Mouse (Mus musculus): Measurements from ENCODE around the gene Gdpd4.

Gene Gdpd4

DNA sequence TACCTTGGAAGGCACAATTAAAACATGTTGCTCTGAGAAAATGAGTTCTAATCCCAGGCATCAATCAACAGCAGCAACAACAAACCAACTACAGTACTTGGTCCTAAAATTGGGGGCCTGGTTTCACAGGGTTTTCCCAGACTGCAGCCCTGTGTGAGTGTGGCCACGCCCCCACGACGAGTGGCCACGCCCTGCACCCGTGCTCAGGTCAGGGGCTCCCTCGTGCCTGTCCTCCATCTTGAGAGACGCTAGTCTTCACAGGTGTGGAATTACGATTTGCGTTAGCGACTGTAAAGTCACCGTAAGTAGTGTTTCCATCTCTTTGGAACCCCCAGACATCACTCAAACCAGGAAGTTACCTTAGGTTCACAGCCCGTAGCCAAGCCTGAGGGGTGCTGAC, at the start of gene Gdpd4:
Gdpd4 (plus strand) TSS at position 214 of the 400 bp plus-strand sequence.
- no peak for DNase-seq (ENCODE audit: extremely low spot score, low read depth, low spot score)

DNA sequence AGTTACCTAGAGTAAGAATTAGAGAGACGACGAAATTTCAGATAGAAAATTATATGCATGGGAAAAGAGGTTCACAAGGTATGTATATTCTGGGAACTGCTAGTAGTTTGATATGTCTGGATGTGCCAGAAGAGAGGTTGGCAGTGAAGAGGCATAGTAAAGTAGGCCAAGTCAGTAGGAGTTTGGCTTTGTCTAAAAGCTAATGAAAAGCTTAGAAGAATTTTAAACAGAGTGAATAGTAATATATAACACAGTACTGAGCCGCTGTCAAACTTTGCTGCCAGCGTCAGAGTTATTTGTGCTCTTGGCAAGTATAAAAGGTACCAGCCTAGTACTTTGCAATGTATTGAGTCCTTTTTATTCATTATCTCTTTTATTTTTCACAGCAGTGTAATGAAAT, 47.4 kb upstream of the Gdpd4 start:
- DNase-seq (ENCODE audit: extremely low spot score, low read depth, low spot score), result no peak

DNA sequence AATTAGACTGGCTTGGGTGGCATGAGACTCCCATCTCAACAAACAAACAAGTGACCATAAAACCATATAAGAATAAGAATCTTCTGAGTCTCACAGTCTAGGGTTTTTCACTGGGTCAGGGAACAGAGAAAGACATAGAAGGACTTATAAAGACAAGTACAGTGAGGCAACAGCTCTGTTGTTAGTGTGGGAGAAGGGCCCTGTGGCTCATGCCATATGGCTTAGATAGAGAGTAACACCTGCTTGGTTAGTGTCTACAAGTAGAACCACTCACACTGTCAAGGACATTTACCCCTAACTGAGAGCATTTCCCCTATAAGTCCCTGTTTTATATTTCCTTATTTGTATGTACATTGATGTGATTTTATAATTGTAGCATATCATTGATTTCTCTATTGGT, 46.4 kb upstream of the Gdpd4 start:
- no peak for DNase-seq (ENCODE audit: extremely low spot score, low read depth, low spot score)

DNA sequence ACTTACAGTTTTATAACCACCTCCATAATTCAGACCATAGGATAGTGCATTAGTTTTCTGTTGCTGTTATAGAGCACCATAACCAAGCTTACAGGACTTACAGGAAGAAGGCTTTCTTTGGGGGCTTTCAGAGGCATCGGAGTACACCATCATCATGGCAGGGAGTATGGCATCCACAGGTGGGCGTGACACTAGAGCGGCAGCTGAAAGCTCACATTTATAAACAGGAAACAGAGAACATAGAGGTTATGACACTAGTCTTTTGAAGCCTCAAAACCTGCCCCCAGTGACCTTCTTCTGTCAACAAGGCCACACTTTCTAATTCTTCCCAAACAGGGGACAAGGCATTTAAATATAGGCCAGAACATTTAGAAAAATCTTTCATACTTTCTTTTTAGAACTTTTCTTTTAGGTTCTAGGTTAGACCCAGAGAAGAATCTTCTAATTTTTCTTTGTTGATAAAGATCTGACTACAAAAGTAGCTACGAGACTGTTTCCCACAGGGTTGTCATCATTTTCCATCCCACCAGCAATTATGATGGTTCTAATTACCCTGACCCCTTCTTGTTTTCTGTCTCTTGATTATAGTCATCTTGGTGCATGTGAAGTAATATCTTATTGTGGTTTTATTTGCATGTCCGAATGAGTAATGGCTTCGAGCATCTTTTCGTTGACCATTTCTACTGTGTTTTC, 41.8 kb upstream of the Gdpd4 start:
- DNase-seq (ENCODE audit: extremely low spot score, low read depth, low spot score), result no peak

DNA sequence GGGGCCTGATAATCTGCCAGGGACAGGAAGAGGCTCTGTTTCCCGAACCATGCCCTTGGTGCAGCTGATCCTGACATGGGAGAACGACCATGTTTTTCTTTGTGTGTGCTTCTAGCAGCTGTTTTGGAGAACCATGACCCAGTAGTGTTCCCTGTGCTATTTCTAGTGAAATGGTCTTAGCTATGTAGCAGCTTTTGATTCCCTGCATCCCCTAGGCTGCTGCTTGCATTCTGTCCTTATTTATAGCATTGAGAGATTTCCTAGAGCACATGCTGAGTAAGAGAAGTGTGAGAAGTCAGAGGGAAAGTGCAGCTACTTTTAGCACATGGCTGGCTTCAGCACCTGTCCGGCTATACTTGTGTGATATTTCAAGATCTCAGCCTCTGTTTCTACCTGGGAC, 8.1 kb upstream of the Gdpd4 start:
- DNase-seq (ENCODE audit: extremely low spot score, low read depth, low spot score), result no peak

DNA sequence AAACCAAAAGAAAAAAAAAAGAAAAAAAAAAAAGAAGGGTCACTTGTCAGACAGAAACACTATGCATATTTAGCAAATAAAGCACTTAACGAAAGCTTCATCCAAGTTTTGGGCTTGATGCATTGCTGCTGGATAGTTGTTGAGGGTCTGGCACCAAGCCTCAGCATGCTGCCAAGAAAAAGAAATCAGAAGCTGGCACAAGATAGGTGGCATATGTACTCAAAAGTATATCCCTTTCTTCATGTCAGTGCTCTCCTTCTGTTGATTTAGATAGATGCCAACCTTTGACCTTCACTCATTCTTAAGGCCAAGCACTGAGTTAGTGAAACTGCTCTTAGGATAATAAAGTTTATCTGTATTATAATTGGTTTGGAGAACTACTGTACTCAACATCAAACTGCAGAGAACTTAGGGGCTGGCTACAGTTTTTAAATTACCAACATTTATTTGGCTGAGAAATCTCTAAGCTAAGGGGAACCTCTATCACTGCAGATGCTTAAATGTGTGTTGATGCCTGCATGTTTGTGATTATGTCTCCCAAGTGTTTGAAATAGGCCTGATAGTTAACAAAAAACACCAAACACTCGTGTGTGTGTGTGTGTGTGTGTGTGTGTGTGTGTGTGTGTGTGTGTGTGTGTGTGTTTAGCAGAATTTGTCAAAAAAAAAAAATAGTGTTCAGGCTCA, 4.8 kb upstream of the Gdpd4 start:
- no peak for DNase-seq (ENCODE audit: extremely low spot score, low read depth, low spot score)

DNA sequence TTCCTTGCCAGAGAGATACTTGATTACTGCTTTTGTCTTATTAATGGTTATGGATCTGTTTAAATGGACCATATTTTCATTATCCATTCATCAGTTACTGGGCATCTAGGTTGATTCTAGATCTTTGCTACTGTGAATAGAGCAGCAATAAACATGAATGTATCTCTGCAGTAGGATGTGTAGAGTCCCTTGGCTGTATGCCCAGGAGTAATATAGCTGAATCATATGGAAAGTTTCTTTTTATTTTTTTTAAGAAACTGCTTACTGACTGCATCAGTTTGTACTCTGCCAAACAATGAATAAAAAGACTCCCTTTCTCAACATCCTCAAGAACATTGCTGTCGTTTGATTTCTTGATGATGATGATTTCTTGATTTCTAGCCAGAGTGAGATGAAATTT, 6.1 kb downstream of the Gdpd4 start:
- DNase-seq (ENCODE audit: extremely low spot score, low read depth, low spot score), result no peak

DNA sequence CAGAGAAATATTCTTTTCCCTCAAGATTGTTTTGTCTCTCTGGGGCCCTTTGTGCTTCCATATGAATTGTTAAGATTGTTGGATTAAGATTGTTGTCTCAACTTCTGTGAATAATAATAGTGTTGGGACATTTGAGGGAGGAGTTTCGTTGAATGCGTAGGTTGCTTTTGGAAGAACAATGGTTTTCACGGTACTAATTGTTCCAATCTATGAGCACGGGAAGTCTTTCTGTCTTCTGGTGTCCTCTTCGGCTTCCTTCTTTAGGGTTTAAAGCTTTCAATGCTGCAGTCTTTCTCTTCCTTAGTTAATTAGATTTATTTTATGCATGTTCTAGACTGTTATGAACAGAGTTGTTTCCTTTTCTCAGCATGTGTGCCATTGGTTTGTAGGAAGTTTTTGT, 7.2 kb downstream of the Gdpd4 start:
- no peak for DNase-seq (ENCODE audit: extremely low spot score, low read depth, low spot score)

DNA sequence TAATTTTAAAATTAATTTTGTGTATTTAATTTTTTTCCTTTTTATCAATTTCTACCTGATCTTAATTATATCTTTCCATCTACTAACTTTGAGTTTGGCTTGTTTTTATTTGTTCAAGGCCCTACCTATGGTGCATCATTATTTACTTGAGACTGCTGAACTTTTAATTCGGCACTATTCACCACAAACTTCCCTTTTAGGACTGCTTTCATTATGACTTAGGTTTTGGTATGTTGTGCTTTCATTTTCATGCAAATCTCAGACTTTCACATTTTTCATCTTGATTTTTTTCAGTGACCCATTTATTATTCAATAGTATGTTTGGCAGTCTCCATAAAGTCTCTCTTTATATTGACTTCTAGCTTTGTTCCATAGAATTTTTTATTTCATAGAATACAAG, 24.7 kb downstream of the Gdpd4 start:
- DNase-seq (ENCODE audit: extremely low spot score, low read depth, low spot score), result no peak

DNA sequence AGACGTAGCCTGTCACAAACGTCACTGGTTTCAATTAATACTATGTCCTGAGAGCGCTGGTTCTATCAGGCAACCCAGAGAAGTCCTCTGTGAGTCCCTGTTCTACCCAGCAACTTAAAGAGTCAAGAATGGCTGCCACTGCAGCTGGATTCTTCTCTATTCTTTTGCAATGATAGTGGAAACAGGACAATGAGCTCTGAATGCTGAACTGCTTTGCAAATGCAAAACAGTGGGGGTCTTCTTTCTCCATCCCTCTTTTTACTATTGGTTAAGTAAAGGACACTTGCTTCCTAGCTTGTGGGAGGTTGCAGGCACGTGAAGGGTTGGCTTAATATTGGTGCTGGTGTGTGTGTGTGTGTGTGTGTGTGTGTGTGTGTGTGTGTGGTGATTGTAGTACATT, 52.7 kb downstream of the Gdpd4 start:
- no peak for DNase-seq (ENCODE audit: extremely low spot score, low read depth, low spot score)

DNA sequence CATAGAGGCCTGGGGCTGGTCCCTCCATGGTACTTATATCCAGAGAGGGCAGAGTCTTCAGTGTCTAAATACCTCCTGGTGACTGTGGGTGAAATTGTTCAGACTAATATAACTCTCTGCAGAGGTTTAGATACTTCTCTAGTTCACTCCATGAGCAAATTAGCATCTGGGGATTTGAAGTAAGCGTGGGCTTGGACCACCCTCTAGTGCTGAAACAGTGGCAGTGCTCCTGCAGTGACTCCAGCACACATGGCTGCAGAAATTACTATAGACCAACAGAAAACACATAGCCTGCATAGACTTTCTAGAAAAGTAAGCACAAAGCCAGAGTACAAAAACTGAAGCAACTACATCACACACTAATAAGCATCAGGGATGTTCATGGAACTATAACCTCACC, 57.7 kb downstream of the Gdpd4 start:
- DNase-seq (ENCODE audit: extremely low spot score, low read depth, low spot score), result peak; percentile 6

DNA sequence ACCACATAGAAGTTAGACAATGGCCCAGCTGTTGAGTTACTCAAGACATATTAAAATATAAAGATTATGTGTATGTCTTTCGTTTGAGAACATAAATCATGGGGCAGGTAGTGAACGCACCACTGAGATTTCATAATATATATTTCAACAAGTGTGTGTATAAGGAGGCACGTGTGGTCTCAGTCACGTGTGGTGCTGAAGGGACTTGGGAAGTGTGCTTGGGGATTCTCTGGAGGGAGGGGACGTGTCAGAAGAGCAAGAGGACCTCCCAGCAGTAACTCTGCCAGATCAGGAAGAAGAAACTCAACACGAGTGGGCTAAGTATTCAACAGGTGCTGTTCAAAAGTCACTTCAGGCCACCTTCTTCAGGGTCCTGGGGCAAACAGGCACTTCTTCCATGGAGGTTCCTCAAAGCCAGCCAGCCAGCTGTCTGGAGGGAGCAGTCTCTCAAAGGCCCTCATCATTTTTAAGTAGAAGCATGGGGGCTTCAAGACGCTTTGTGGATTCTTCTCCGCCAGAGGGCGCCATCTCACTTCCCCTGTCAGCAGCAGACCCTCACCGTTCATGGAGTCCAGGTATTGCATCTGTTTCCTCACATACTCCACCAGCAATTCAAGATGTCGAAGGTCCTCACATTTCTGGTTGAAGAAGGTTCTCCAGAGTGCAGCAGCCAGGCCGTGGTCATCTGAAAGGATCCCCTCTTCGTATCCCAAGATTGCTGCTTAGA, 64.5 kb downstream of the Gdpd4 start:
- peak; percentile 5 for DNase-seq (ENCODE audit: extremely low spot score, low read depth, low spot score)

DNA sequence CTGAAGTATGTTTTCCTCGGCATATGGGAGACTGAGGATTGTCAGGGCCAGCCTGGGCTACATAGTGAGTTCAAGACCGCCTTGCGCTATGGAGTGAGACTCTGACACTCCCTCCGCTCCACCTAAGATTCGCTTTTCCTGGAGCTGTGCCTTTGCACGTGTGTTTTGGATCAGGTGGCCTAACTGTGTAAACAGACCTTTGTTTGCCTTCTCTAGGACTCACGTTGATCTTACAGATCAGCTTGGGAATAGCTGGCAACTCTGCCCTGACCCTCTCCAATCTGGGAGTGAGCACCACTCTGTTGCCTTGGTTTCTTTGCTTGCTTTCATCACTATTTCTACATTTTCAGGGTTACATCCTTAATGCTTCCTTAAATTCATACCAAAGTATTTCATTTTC, 82.9 kb downstream of the Gdpd4 start:
- DNase-seq (ENCODE audit: extremely low spot score, low read depth, low spot score), result no peak

DNA sequence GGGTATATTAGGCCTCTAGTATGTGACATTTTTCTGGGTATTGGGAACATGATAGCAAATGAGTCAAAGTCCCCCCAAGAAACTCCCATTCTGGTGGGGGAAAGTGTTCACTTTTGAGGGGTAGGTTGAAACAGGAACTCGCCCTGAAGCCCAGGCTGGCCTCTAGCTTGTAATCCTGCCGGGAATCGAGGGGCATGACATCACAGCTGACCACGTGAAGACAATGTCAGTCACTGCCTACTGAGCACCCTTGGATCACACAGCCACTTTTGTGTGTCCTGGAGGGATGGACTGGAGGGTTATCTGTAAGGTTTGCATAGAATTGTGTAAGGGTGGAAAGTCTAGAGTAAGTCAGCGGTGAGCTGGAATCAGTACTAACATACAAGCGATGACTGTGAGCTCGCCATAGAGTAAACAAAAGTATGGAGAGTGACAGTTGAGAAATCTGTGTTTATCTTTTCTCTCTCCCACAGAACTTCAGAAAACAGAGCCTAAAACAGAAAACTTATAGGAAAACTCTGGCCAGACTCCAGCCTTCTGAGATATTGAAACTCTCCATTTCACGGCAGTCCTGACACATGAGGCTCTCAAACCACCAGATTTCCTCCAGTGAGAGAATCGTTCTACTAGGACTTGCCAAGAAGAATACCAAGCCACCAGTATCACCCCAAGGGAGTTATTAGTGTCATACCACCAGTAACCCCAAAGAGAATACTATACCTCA, 128.5 kb downstream of the Gdpd4 start:
- no peak for DNase-seq (ENCODE audit: extremely low spot score, low read depth, low spot score)

DNA sequence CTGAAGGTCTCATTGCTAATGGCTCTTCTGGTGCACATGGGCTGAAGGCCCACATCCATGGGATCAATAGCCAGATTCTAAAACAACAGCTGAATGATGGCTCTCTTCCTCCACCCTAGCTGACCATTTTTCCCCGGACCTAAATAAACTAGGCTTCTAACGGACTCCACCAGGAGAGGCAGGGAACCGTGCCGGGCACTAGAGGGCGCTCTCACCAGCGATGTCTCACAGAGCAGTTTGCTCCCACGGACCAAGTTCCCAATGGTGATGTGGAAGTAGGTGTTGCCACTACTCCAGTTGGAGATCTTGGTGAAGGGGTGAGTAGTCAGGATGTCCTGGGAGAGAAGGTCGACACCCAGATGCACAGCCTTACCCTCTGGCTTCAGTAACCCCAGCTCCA, 132.2 kb downstream of the Gdpd4 start:
- no peak for DNase-seq (ENCODE audit: extremely low spot score, low read depth, low spot score)

DNA sequence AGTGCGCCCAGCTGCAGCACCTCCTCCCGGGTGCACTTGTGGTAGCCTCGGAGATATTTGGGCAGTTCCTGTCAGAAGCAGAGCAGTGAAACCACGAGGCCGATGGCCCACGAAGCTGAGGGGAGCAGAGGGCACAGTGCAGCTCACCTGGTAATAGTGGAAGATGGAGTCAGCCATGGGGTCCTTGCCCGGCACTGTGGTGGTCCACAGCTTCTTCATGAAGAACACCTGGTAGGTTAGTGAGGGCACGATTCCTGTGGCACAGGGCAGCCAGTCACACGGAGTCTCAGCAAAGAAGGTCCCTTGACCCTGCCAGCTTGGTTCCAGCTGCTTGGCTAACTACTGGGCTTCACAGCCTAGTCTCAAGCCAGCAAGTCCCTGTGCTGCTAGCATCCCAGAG, 134.7 kb downstream of the Gdpd4 start:
- no peak for DNase-seq (ENCODE audit: extremely low spot score, low read depth, low spot score)

DNA sequence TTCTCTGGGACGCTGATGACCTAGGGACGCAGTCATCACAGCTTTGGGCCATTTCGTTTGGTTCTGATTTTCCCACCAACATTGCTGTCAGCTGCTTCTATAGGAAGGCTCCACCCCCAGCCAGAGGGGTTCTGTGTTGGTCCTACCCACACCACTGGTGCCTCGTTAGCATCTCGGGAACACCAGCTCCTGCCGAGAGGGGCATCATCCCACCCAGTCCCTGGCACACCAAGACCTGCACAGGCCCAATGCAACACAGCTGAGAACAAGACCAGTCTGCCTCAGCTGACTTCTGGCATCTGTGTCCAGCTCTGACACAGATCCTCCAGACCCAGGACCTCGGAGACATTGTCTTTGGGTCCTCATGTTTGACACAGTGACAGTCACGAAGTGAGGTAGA, 135.2 kb downstream of the Gdpd4 start:
- no peak for DNase-seq (ENCODE audit: extremely low spot score, low read depth, low spot score)

DNA sequence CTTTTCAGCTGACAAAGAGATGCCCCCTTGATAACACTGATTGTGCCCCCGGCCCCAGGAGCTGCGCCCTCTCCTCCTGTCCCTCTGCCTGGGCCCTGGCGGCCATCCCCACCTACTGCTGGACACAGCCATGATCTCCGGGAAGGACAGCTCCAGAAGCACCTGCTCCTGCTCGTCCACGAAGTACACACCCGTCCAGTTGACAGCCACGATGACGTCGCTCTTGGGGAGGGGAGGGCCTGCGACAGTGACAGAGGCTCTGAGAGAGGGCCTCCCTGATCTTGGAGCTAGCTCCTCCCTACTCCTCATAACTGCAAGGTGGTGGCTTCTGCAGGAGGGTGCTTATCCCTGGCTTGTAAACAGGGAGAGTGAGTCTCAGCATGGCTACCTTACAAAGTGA, 146.5 kb downstream of the Gdpd4 start:
- no peak for DNase-seq (ENCODE audit: extremely low spot score, low read depth, low spot score)

DNA sequence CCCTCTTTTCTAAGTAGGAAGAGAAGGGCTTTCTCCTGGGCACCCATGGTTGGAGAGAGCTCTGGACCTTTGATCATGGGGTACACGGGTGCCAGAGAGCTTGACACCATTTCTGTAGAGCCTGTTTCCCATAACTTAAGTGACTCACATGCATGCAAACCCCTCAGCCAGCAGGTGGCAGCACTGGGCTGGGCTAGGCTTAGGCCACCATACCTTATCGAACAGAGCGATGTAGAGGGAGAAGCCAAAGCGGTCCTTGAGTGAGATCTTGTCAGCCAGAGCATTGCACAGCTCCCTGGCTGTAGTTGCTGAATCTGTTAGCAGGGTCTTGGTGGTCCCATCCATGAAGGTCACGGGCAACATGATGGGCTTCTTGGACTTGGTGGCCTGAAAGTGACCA, 151.9 kb downstream of the Gdpd4 start:
- peak; percentile 31 for DNase-seq (ENCODE audit: extremely low spot score, low read depth, low spot score)

DNA sequence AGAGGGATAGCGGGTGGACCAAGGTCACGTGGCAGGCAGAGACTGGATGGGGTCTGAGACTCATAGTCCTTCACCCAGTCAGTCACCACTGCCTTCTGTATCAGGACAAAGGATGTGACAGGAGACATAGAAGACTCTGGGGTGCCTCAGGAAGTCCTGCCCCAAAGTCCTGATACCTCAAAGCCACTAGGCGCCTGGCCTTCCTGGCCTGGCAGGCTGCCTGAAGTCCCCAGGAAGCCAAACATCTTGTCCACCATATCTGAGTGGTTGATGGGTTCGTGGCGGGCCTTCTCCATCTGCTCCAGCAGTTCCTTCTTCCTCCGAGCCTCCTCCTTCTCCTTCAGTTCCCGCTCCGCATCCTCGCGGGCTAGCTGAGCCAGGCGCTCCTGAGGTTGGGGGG, 157.7 kb downstream of the Gdpd4 start:
- DNase-seq (ENCODE audit: extremely low spot score, low read depth, low spot score), result no peak

DNA sequence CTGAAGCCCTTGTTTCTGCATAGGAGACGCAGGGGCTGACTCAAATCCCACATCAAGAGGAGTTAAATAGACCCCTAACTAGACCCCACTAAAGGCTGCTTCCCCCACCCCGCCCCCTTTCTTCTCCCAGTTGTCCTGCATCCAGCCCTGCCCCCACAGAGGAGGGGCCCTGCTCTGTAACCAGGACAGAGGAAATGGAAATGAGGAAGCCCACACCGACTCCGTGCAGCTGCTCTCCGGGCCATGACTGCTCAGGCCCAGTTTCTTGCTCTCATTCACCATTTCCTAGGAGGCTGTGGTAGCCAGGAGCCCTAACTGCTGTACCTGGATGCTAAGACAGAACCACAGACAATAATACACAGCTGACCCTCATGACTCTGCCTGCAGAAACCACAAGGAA, 162.6 kb downstream of the Gdpd4 start:
- DNase-seq (ENCODE audit: extremely low spot score, low read depth, low spot score), result no peak
